Mouse (Mus musculus): Measurements from ENCODE around the gene Arhgap15.

The Arhgap15 gene

DNA sequence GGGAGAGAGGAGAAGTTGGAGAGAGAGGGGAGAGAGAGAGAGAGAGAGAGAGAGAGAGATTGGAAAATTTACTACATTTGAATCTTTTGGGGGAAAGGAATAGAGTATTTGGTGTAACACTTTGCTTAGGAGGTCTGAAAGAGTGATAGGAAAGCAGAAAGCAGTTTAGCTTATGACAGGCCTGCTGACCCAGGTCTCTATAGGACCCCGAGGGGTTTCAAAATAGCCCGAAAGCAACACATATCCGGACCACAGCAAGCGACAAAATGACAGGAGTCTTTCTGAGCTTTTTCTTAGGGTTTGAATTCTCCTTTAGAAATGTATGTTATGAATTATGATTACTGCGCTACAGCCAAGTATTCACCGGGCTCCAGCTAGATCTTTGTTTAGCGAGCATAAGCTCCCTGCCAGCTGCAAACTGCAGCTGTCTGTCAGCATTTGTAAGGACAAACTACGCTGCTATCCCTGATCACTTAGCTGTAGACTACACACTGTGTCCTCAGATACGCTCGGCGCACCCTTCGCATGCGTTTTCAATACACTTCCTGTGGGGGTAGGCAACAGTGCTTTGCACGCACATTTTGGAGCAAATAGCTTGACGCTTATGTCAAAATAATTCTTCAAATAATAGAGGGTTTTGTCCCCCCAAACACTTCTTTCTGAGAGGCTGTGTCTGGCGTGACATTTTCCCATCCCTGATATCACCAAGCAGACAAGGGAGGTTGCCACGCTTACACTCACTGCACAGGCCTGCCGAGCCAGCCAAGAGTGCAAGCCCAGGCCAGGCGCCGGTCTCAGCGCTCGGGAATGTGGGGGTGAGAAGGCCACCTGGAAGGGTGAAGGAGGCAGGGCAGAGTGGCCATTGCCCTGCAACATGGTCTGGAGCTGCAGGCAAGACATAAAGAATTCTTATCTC is 355.9 kb downstream of the Arhgap15 start:
- CTCF ChIA-PET, result no interaction called here

DNA sequence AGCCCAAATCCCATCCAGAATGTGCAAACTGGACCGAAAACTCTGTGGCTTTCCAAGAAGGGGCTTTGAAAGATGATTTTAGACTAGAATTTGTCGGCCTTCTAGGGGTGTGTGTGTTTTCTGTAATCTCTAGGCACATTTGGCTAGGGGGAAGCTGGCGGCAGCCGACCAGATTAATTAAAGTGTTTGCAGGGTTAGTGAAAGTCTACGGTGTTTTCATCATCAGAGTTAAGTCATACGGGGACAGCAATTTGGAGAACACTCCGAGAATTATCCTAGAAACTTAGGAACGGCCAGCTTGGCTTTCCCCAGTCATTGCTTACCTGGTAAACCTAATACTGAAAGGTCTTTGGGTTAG is 356.6 kb downstream of the Arhgap15 start:
- CTCF ChIA-PET, result no interaction called here

DNA sequence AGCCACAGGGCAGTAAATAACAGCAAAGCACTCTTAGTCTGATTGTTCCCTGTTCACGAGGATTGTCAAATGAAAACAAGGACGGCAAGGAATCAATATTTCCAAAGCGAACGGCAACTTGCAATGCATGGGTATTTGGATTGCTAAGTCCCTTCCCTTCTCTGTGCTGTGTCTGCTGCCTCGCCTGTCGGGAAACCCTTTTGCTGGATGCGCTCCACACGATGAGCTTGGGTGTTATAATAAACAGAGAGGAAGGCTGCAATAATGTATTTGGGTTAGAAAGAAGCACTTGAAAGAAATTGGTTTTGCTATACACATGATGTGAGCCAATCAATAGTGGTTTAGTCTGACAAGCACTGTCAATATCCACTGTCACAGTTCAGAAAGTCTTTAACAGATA is 357.7 kb downstream of the Arhgap15 start:
- CTCF ChIA-PET, result no interaction called here

DNA sequence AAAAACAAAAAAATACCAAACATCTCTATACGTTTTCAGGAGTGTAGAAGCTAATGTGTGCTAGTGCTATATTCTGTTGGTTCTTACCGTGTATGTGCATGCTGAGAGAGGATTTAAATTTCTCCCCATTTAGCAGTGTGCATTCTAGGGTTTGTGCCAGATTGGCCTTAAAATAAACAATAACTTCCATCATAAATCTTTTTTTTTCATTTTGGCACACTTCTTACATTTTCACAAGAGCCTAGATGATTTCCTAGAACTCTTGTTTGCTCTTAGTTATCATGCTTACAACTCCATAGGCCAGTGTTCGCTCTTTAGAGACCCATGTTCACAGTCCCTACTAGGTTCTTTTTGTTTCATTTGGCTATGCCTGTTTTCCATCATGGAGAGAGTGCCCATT is 362.7 kb downstream of the Arhgap15 start:
- CTCF ChIA-PET, result no interaction called here

DNA sequence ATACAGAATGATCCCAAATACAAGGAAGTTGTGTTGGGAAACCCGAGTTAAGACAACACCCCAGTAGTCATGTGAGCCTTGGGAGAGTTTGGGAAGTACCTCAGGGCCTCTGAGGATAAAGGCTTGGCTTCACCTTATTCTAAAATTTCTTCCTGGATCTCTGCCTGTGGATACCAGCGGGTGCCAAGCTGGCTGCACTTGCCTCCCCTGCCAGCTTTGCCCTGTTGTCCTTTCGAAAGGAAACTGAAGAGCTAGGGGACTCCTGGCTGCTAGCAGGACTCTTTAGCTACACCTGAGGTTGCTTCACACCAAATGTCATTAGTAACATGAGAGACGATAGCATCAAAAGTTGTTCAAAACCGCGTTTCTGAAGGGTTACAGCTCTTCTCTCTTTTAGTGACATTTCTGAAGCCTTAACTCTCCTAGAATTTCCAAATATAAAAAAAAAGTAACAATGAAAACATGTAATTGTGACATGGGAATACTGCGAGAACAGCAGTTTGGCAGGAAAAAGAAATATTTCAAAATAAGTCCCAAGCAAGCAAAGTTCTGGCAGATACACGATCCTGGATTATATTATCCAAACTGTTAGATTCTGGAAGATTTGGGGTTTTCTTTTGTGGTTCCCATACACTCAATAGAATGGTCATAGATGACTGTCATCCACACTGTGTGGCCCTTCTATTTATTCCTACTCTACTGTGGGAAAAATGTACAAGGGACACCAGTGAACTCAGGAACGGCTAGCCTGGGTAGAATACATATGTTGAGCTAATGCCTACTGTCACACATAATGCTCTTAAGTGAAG is 364.6 kb downstream of the Arhgap15 start:
- CTCF ChIA-PET, result no interaction called here

DNA sequence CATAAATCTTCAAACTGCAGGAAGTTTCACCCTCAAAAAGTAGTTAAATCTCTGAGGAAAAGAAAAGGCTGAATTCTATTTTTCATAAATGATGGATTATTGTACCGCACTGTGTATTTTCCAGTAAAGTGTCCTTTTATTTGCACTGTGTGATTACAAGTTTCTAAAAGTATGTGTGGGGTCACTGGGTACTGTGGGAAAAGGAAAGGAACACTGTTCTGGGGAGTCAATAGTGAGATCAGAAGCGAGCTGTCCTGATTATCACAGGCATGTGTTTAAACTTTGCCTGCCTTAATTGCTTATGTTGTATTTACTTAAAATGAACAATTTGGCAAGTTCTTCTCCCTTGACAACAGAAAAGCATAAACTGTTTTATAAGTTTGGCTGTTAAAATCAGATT is 365.7 kb downstream of the Arhgap15 start:
- CTCF ChIA-PET, result no interaction called here

DNA sequence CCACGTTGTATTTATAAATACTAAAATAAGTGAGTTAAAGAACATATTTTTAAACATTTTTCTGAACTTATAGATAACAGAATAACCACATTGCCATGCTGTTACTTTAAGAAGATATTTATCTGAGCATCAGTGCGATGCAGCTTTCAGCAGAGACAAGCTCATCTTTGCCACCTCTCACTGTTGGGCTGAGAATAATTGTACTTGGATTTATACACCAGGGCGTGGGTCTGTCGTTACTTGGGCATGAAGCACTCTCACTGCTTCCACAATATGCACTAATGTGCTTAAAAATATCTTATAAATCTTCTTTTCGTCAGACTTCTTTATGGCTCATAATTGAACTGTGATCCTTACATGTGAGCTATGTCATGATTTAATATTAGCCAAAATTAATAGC is 372.5 kb downstream of the Arhgap15 start:
- CTCF ChIA-PET, result no interaction called here

DNA sequence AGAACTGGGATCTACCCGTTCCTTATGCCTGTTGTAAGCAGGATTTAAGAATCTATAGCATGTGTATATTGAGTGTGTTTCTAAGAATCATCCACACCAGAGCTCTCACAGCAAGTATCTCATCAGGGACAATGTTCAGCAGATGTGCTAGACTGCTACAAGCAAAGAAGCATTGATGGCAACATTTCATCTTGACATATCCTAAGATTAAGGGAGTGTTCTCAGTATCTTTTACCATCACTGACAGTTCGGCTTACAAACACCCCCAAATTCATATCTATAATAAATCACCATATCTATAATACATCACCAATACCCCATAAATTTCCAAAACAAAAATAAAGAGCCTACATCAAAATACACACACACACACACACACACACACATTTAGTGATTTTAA is 374.6 kb downstream of the Arhgap15 start:
- CTCF ChIA-PET, result no interaction called here

DNA sequence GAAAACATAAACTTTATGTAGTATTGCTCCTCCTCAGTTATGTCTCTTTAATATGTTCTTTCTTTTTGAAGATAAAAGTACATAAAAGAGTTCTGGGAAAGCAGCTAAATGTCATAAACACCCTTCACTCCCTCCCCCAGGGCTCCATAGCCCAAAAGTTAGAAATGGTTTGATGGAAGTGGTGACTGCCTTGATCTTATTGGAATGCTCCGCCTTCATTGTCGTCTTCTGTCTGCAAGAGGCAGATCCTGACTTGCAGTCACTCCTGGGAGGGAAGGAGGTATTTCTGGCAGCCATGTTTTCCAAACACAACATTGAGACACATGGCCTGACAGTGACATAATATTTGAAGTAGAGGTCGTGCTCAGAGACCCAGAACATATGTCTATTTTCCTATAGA is 375.5 kb downstream of the Arhgap15 start:
- CTCF ChIA-PET, result no interaction called here

DNA sequence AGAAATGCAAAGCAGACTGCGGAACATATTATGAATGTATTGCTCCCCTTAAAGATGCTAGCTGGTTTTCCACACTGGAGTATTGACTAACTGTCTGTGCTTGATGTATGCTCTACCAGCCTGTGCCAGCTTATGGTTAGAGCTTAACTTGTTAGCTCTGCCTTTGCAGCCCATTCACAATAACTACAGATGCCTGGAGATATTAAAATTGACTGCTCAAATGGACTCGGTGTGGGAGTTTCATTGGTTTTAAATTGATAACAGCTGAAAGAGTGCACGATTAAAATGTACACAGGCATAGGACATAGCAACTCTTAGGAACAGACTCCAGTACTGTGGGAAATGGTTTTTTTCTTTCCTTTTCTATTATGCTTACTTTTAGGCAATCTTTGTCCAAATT is 376.1 kb downstream of the Arhgap15 start:
- CTCF ChIA-PET, result no interaction called here

DNA sequence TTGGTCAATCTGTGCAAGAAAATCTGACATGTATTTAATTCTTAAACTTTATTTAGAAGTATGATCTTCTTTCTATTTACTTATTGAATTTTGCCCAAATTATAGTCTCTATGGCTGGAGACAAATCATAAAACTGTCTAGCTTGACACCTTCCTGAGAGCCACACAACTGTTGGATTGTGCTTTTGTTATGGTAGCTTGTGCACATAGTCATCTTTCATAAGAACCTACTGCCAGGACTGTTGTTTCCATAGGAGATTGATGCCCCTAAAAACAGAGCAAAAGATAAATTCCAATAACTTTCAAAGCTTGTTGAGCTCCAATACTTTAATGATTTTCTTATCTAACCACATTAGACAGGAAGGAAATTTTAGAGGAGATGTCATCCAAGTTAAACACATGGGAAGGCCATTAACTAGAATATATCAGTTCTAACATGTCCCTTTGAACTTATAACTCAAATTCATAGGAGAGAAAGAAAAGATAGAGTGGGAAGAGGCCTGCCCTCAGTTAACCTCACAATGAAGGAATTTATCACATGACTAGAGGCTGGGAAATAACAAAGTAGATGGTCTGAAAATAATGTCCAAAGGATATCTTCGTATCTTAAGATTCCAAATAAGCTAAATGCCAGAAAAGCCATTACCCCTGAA is 377.5 kb downstream of the Arhgap15 start:
- CTCF ChIA-PET, result interaction anchor here (0.9 kb wide), 1 partner anchor 15 kb away, joined by 3 read pairs; no protein-coding TSS in a partner anchor

DNA sequence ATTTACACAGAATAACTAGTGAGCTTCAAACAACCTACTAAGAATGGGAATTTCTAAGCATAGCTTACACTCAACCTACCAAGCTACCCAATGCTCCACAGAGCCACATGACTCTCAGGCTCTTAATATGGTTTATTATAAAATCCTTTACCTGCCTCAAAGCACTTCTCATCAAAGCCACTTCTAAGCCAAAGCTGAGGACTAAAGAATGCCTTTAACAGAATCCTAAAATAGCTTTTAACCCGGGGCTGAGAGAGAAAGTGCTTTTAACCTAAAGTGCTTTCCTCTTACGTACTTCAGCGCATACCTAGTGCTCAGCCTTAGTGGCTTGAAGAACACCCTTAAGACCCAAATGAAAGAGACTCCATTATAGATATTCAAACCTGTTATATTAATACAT is 380.9 kb downstream of the Arhgap15 start:
- CTCF ChIA-PET, result no interaction called here

DNA sequence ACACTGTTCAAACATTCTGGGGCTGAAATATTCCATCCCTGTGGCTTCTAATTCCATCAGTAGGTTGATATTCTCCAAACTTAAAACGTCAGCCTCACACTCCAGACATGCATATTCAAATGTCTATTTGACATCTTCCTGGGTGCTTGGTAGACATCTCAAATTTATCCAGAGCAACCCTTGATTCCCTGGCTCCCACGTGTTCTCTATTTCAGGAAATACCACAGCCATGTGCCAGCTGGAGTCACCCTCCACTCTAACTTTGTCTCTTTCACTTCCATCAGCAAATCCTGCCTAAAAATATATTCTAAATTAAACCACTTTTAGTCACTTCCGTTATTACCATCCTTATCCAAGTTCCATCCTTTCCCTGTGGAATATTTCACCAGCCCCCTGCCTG is 382.6 kb downstream of the Arhgap15 start:
- CTCF ChIA-PET, result no interaction called here

DNA sequence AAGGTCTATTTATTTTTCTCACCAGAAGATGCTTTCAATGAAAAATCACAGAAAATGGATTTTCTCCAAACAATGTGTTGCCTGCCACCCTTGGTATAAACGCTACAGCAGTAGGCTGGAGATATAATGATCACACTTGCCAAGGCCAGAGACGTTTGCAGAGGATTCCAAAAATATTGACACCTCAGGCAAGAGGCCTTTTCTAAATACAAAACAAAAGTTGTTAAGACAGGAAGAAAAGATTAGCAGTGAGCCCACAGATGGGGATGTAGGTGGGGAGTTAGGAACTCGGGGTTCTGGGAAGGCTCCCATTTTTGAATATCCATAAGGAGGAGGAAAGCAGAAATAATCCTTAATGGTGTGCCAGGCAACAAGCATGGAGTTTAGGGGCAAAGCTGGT is 386.2 kb downstream of the Arhgap15 start:
- CTCF ChIA-PET, result no interaction called here

DNA sequence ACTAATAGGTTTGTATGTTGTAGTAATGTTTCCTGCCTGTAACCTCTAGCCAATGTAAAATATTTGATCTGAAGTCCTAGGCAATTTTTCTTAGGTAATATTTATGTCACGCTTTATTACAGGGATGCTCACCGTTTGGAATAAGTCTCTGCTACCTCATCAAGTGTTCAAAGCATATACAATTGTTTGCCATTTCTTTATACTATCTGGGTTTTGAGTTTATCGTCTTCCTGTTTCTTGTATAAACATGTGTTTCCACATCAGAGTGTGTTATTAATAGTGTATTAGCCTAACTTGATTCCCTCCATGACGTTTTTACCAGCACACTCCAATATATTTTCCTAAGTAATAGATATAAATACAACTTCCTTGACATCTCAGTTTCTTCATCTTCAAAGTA is 391.8 kb downstream of the Arhgap15 start:
- CTCF ChIA-PET, result no interaction called here

DNA sequence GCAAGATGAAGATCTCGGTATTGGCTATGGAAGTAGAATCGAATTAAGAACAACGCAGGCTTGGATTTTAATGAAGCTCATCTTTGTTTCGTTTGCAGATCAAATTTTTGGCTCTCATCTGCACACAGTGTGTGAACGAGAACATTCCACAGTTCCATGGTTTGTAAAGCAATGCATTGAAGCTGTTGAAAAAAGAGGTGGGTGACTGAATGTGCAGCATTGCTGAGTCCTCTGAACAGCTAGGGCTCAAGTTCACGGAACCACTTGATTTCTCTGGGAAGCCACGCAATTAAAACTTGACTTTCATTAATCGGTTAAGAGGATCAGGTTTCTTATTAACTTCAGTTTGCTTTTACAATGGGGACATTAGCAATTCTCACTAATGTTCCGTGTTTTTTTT is 393.5 kb downstream of the Arhgap15 start:
- CTCF ChIA-PET, result no interaction called here

DNA sequence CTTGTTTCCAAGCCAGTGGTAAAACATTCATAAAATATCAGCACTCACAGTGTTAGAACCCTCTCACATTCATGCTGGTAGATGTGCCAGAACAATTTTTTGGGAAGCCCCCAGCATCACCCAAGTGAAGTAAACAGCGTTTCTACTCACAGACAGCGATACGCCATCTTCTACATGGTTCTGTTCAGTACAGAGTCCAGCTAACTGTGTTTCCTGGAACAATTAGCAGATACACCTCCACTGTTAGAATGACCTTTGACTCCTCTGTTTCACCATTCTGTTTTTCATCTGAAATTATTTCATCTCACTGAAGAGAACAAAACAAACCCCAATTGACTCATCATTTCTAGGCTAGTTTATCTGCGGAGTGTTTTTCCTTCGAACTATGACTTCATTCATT is 394.0 kb downstream of the Arhgap15 start:
- CTCF ChIA-PET, result no interaction called here

DNA sequence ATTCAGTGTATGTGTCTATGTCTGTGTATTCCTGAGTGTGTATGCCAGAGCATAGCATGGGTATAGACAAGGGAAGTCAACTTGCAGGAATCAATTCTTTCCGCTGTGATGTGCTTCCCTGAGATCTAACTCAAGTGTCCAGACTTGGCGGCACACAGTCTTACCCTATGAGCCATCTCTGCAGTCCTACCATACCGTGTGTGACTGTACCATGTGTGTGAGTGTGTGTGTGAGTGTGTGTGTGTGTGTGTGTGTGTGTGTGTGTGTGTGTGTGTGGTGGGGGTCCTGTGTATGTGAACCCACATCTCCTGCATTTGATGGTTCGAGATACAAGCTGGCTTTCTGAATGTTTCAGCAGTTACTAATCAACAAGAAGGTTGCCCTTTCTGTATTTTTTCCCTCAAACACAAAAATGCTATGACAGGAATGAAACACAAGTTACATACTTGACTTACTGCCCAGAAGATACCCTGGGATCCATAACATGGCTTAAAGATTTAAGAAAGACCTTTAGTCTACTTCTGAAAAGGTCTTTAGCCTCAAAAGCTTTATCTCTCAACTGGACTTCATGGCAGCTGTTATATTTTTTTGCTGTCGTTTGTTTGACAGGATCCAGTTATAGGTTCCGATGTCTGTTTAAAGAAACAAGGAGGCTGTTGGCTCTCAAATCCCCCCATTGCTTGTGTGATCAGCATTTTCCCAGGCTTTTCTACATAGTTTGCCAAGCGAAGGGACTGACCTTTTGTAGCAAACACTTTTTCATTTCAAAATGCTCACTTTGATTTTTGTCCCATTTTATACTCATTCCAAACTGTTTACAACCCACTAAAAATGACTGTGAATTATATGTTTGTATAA is 397.7 kb downstream of the Arhgap15 start:
- CTCF ChIA-PET, result no interaction called here

DNA sequence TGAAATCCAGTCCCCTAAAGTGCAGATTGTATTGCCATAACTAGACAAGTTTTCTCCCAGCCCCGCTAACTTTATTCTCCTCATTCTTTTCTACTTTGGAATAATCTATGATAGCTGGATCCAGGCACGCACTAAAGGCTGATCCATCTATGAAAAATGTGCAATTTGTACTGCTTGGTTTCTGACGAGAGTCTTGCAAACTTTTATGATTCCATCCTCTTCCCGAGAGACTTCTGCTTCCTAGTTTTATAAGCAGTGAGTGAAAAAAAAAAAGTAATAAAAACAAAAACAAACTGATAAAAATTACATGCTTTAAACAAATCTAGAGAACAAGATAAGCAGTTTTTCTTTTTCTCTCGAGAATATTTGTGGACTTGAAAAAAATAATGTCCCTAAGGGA is 398.9 kb downstream of the Arhgap15 start:
- CTCF ChIA-PET, result interaction anchor here (0.7 kb wide), 1 partner anchor 1869 kb away, joined by 4 read pairs; no protein-coding TSS in a partner anchor

DNA sequence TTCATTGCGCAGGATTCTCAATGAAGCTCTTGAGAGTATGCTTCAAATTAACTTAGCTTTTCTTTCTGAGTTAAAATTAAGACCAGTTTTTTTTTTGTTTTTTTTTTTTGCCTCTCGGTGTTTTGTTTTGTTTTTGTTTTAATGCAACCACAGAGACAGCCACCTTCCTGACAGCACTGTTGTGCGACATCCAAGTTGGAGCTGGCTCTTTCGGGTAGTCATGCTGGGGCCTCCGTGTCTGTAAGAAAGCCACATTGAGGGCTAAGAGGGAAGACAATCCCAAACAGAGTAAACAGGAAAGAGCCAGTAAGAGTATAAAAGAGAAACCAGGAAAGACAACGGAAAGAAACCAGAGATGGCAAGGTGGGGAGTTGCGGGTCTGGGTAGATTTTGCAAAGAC is 399.3 kb downstream of the Arhgap15 start:
- CTCF ChIA-PET, result interaction anchor here (0.7 kb wide), 1 partner anchor 1868 kb away, joined by 4 read pairs; no protein-coding TSS in a partner anchor

DNA sequence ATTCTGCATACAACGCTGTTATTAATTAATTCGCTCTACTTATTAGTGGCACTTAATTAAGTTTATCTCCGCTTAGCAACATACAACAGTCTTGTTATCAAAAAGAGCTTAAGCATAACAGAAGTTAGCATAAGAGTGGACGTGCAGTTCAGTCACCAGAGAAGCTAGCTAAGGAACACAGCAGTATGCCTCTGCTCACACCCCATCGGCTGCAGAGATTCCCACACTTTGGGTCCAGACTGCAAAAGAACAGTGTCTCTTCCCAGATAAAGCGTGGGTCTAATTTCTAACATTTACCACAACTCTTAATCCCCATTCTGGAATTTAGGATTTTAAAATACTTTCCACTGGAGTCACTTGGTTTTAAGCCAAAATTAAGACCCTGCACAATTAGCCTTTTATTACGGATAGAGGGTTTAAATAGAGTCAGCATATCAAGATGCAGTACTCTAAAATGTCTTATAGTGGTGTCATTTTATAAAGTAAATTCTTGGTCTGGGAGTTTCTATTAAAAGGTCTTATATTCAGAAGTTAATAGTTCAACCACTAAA is 400.0 kb downstream of the Arhgap15 start:
- CTCF ChIA-PET, result no interaction called here
